Mouse (Mus musculus): ENCODE measurements around the gene Dhx16.

Dhx16 gene

GRCm38 (mm10) chr17:35848112-35848511 is 31.5 kb upstream of the Dhx16 start:
- H3K4me1 ChIP-seq (replicated peaks; ENCODE audit: low read depth, low read length), result peaks cover 32% of the 10 kb centered on the region
- TF ChIP-seq CTCF (conservative IDR thresholded peaks at IDR 0.05; ENCODE audit: low read length) (peak; percentile 12; the same call in 1 of the 2 replicates), POU5F1 (IDR thresholded peaks at IDR 0.05; ENCODE audit: borderline replicate concordance, low read length) (no peak)
- H3K4me3 ChIP-seq (replicated peaks; ENCODE audit: low read length), result no peak overlapping the region
- no peaks in the 10 kb centered on the region for H3K27me3 ChIP-seq (ENCODE audit: insufficient read depth, low read length)
- peaks cover 98% of the 10 kb centered on the region for H3K36me3 ChIP-seq (ENCODE audit: insufficient read depth, low read length)
- no peaks in the 10 kb centered on the region for H3K9me3 ChIP-seq (ENCODE audit: low read length)

GRCm38 (mm10) chr17:35850974-35851373 is 28.6 kb upstream of the Dhx16 start:
- Histone ChIP-seq H3K9me3 (ENCODE audit: low read length) (no peaks in the 10 kb centered on the region), H3K27me3 (ENCODE audit: insufficient read depth, low read length) (no peaks in the 10 kb centered on the region), H3K4me3 (replicated peaks; ENCODE audit: low read length) (no peak overlapping the region), H3K4me1 (replicated peaks; ENCODE audit: low read depth, low read length) (peaks cover 47% of the 10 kb centered on the region), H3K36me3 (ENCODE audit: insufficient read depth, low read length) (peaks cover 100% of the 10 kb centered on the region)
- TF ChIP-seq CTCF (conservative IDR thresholded peaks at IDR 0.05; ENCODE audit: low read length) (no peak), POU5F1 (IDR thresholded peaks at IDR 0.05; ENCODE audit: borderline replicate concordance, low read length) (no peak), NANOG (IDR thresholded peaks at IDR 0.05; ENCODE audit: borderline replicate concordance, low read length) (no peak)

GRCm38 (mm10) chr17:35859371-35859770 is 20.2 kb upstream of the Dhx16 start:
- no peak for TF ChIP-seq CTCF (conservative IDR thresholded peaks at IDR 0.05; ENCODE audit: low read length)
- no peak for TF ChIP-seq POU5F1 (IDR thresholded peaks at IDR 0.05; ENCODE audit: borderline replicate concordance, low read length)
- TF ChIP-seq NANOG (IDR thresholded peaks at IDR 0.05; ENCODE audit: borderline replicate concordance, low read length), result no peak
- peaks cover 81% of the 10 kb centered on the region for H3K4me1 ChIP-seq (replicated peaks; ENCODE audit: low read depth, low read length)
- H3K4me3 ChIP-seq (replicated peaks; ENCODE audit: low read length), result no peak overlapping the region
- H3K9me3 ChIP-seq (ENCODE audit: low read length), result no peaks in the 10 kb centered on the region
- H3K36me3 ChIP-seq (ENCODE audit: insufficient read depth, low read length), result peaks cover 71% of the 10 kb centered on the region
- no peaks in the 10 kb centered on the region for H3K27me3 ChIP-seq (ENCODE audit: insufficient read depth, low read length)

GRCm38 (mm10) chr17:35859835-35860234 is 19.8 kb upstream of the Dhx16 start:
- peaks cover 81% of the 10 kb centered on the region for H3K4me1 ChIP-seq (replicated peaks; ENCODE audit: low read depth, low read length)
- peaks cover 67% of the 10 kb centered on the region for H3K36me3 ChIP-seq (ENCODE audit: insufficient read depth, low read length)
- TF ChIP-seq NANOG (IDR thresholded peaks at IDR 0.05; ENCODE audit: borderline replicate concordance, low read length) (no peak), CTCF (conservative IDR thresholded peaks at IDR 0.05; ENCODE audit: low read length) (no peak), POU5F1 (IDR thresholded peaks at IDR 0.05; ENCODE audit: borderline replicate concordance, low read length) (no peak)
- H3K4me3 ChIP-seq (replicated peaks; ENCODE audit: low read length), result no peak overlapping the region
- H3K27me3 ChIP-seq (ENCODE audit: insufficient read depth, low read length), result no peaks in the 10 kb centered on the region
- H3K9me3 ChIP-seq (ENCODE audit: low read length), result no peaks in the 10 kb centered on the region

GRCm38 (mm10) chr17:35860831-35861197 is 18.8 kb upstream of the Dhx16 start:
- no peaks in the 10 kb centered on the region for H3K9me3 ChIP-seq (ENCODE audit: low read length)
- TF ChIP-seq POU5F1 (IDR thresholded peaks at IDR 0.05; ENCODE audit: borderline replicate concordance, low read length) (no peak), CTCF (conservative IDR thresholded peaks at IDR 0.05; ENCODE audit: low read length) (no peak), NANOG (IDR thresholded peaks at IDR 0.05; ENCODE audit: borderline replicate concordance, low read length) (no peak)
- peaks cover 84% of the 10 kb centered on the region for H3K4me1 ChIP-seq (replicated peaks; ENCODE audit: low read depth, low read length)
- H3K36me3 ChIP-seq (ENCODE audit: insufficient read depth, low read length), result peaks cover 57% of the 10 kb centered on the region
- peak overlapping the region; percentile 94 for H3K4me3 ChIP-seq (replicated peaks; ENCODE audit: low read length)
- no peaks in the 10 kb centered on the region for H3K27me3 ChIP-seq (ENCODE audit: insufficient read depth, low read length)

- Histone ChIP-seq H3K9me3 (ENCODE audit: low read length) (no peaks in the 10 kb centered on the region), H3K27me3 (ENCODE audit: insufficient read depth, low read length) (no peaks in the 10 kb centered on the region), H3K4me1 (replicated peaks; ENCODE audit: low read depth, low read length) (peaks cover 80% of the 10 kb centered on the region), H3K36me3 (ENCODE audit: insufficient read depth, low read length) (peaks cover 52% of the 10 kb centered on the region), H3K4me3 (replicated peaks; ENCODE audit: low read length) (peak within 1 kb of the TSS; percentile 94)
- no peak for TF ChIP-seq POU5F1 (IDR thresholded peaks at IDR 0.05; ENCODE audit: borderline replicate concordance, low read length)
- no peak for TF ChIP-seq CTCF (conservative IDR thresholded peaks at IDR 0.05; ENCODE audit: low read length)
- TF ChIP-seq NANOG (IDR thresholded peaks at IDR 0.05; ENCODE audit: borderline replicate concordance, low read length), result no peak
These were observed 18.3 kb upstream of the Dhx16 start, which contains the start of gene Nrm for GRCm38 (mm10) chr17:35861198-35861857. TSS of gene Nrm (plus strand) at chr17:35861318.

GRCm38 (mm10) chr17:35864832-35865353 is 14.7 kb upstream of the Dhx16 start:
- TF ChIP-seq NANOG (IDR thresholded peaks at IDR 0.05; ENCODE audit: borderline replicate concordance, low read length), result no peak
- TF ChIP-seq CTCF (conservative IDR thresholded peaks at IDR 0.05; ENCODE audit: low read length), result no peak
- TF ChIP-seq POU5F1 (IDR thresholded peaks at IDR 0.05; ENCODE audit: borderline replicate concordance, low read length), result no peak
- Histone ChIP-seq H3K9me3 (ENCODE audit: low read length) (no peaks in the 10 kb centered on the region), H3K27me3 (ENCODE audit: insufficient read depth, low read length) (peaks cover 11% of the 10 kb centered on the region), H3K36me3 (ENCODE audit: insufficient read depth, low read length) (peaks cover 31% of the 10 kb centered on the region), H3K4me3 (replicated peaks; ENCODE audit: low read length) (peak overlapping the region; percentile 88), H3K4me1 (replicated peaks; ENCODE audit: low read depth, low read length) (peaks cover 80% of the 10 kb centered on the region)

GRCm38 (mm10) chr17:35865481-35866280 is 13.9 kb upstream of the Dhx16 start, which contains the start of gene Ppp1r18:
TSS of gene Ppp1r18 (plus strand) at chr17:35865593.
- TF ChIP-seq CTCF (conservative IDR thresholded peaks at IDR 0.05; ENCODE audit: low read length) (no peak), NANOG (IDR thresholded peaks at IDR 0.05; ENCODE audit: borderline replicate concordance, low read length) (no peak), POU5F1 (IDR thresholded peaks at IDR 0.05; ENCODE audit: borderline replicate concordance, low read length) (no peak)
- Histone ChIP-seq H3K4me3 (replicated peaks; ENCODE audit: low read length) (peak within 1 kb of the TSS; percentile 88), H3K36me3 (ENCODE audit: insufficient read depth, low read length) (peaks cover 29% of the 10 kb centered on the region), H3K27me3 (ENCODE audit: insufficient read depth, low read length) (peaks cover 11% of the 10 kb centered on the region), H3K4me1 (replicated peaks; ENCODE audit: low read depth, low read length) (peaks cover 80% of the 10 kb centered on the region), H3K9me3 (ENCODE audit: low read length) (no peaks in the 10 kb centered on the region)
